Mouse (Mus musculus) gastrocnemius, adult 18-20 months (tissue): ENCODE measurements at regions not wholly inside any gene's neighbourhood (a gene's known extent, or its start where the extent isn't known, plus 50 kb on each side); places are given as distances from the start of the nearest gene placed in this dataset.

Source experiments
- DNase-seq: peaks from one replicate; pipeline ENCODE4 v3.0.0; 2021; ENCODE audit warnings: low spot score

DNA sequence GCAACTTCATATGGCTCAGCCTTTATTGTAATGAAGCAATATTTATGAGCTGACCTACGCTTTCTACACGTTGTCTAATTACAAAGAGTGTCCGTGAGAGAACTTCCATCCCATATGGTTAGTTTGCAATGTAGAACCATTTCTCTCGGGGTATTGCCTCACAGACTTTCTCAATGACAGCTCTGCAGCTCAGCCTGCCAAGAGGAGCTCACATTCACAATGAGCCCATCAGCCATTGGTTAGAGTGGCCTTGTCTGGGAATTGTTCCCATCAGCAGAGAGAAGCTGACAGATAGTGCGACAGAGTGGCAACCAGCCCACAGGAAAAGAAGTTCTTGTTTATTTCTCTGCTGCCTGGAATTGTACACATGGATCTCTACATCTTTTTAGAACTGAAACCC is 409.7 kb downstream of the Zfp704 start:
- no peak for DNase-seq

DNA sequence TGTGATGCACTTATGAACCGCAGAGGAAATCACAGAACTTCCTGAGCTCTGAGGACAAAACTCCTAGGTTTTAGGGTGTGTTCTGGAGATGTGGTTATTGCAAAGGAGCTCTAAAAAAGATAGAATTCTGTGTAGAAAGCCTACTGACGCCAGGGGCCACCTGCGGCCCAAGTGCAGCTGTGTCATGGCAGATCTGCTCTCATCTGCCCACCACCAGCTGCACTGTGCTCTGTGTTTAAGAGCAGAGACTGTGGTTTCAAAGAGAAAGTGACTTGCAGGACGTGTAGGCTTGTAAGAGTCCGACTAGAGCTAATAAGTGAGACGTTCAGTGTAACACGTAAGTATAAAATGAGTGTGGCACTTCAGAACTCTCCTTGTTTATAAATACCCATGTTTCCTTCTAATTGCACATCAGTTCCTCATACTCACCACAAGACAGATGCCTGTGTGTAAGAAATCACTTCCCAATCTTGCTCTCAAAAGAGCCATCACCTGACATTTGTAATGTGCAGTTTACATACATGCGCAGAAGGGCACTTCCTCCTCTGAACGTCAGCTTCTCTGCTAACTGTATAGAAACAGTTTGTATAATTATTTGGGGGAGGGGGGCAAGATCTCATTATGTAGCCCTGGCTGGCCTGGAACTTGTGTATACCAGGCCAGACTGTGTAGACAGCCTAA is 411.1 kb downstream of the Zfp704 start:
- no peak for DNase-seq

DNA sequence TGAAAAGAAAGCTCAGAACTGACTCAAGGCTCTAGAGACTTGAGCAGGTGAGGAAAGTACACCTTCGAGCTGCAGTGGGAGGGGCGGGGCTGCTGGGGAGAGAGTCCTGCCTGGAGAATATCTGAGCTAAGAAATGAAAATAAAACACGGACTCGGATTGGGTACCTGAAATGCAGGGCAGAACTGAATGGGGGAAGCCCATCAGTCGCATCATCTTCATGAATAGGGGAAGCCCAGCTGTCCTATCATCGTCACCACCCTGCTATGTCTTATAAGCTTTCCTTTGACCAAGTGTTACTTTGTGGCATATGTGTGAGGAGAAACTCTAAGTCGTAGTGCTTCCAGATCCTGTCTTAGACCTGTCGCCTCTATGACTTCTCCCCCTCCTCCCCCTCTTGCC is 414.1 kb downstream of the Zfp704 start:
- DNase-seq = no peak

DNA sequence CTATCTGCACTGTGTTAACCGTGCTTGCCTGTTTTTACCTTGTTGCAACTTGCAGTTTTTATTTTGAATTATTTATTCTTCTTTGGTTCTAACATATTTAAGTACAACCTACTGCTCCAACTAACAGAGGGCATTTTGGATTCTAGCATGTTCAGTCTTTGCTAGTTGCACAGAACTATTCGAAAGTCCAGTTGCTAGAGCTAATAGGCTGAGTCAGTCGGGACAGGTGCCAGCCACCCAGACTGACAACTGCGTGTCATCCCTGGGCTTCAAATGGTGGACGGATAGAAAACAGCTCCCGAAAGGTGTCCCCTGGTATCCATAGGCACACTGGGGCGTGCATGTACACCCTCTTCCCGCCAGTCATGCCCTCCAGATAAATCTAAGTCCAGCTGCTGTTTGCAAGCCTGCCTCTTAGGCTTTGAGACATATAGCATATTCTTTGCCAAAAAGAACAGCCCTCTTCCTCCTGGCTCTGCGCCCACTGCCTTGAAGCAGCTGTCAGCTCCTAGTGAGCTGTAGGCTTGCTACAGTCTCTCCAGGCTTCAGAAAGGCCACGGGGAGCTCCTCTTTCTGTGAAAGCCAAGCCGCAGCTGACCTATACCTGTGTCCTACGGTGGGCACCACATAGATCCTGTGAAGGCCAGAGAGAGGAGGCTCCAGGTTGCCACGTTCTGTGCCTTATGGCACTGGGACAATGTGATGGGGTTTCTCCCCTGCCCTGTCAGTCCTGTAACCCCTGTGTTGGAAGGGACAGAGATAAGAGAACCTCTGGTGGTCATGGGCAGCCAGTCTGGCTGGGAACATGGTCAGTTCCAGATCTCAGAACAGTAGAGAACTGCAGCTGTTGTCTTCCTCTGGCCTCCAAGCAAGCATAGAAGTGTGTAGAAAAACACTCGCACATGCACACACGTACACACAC is 420.3 kb downstream of the Zfp704 start:
- DNase-seq = no peak

DNA sequence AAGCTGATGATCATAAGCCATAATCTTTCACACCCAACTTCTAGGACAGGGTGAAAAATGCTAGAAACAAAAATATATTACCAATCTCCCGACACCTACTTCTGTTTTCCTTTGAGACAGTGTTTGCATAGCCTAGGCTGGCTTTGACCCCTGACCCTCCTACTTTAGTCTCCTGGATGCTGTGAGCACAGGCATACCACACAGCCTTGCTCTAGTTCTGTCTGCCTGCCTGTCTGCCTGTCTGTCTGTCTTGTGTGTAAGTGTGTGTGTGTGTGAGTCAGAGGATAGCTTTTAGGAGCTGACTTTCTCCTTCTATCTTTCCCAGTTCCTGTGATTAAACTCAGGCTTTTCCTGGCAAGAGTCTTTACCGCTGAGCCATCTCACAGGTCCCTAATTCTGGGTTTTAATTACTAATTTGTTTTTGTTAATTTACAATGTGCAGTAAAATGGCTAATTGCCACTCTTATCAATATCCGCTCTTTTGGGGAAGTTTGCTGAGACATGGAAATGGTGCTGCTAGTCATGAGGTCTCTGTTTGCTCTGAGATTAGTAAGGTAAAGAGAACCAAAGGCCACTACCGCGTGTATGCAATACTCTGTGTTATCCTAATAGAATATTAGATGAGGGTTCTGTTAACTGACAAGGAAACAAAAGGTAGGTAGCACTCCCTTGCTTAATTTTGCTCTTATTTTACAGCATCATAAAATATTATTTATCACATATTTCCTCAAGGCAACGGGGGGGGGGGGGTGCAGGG is 423.3 kb downstream of the Zfp704 start:
- no peak for DNase-seq

DNA sequence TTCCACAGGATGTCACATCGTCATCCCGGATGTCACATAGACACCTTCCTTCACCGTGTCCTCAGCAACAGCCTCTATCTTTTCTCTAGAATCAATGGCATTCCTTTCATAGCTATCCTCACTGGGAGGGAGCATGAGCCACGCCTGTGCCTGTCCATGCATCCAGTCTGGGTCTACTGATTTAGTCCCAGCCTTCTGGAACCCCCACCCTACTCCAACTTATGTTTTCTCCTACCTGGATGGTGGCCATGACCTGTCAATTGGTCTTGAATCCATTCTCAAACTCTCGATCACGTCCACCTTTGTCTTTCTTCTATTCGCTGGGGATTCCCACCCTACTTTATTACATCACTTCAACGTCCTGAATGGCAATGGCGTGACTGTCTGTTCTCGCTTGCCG is 428.3 kb downstream of the Zfp704 start:
- DNase-seq = no peak

DNA sequence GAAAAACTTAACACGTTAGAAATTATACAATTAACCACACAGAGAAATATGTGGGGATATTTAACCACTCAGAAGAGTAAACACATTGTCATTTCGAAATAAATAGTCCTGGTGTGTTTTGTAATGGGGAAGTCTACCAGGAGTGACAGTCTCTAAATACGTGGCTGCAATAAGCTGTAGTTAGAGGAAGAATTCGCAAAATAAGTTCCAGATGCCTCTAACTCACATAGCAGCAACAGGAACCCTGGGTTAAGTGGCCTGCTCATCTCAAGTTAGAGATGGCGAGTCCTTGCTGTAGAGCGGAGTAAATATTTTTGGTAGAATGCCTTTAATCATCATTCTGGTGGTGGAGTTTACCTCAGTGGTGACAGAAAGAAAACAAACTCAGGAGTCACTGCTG is 430.2 kb downstream of the Zfp704 start:
- no peak for DNase-seq

DNA sequence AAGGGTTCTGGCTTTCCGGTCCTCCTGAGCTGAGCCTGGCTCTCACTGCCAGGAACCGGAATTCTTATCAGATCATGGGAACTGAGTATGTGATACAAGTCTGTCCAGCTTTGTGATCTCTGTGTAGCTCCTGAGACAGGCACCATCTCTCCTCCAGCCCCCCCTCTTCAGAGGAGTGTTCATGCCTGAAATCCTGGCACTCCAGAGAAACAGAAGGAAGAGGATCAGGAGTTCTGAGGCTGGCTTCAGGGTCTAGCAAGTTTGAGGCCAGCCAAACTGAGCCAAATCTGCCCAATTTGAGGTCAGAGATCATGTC is 435.4 kb downstream of the Zfp704 start:
- no peak for DNase-seq

DNA sequence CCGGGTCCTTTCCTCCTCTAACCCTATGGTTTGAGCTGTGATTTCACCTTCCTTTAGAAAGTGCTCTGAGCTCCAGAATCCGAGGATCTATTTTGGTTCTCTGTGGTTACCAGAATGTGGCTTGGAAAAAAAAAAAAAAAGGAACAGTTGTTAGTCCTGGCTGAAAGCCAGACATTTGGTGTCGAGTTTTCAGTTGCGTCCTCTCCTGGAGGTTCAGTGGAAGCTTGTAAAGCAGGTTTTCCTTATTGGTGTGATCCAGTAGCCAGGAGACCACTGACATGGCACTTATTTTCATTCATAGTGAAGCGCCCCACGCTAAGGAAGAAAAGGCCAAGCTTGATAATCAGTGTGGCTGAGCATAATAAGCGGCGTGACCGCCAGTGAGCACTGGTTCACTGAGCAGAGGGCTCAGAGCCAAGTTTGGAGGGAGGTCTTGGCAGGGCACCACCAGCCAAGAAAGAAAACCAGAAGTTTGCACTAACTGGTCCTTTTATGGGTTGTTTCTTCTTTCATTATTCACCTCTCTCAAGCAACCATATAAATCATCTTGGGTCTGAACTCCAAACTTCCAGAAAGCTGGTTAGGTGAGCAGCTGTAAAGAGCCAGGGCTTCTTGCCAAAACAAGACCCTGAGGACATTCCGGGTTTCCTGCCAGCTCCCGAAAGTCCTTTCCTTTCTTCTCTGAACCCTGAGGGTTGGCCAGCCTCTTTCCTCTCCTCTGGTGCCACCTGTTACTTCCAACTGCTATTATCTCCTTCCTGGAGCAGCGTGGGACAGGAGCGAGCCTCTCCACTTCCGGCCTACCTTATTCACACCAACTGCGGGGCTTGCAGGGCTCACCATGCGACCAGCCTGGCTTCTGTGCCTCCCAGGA is 436.0 kb downstream of the Zfp704 start:
- DNase-seq = peak; percentile 24

DNA sequence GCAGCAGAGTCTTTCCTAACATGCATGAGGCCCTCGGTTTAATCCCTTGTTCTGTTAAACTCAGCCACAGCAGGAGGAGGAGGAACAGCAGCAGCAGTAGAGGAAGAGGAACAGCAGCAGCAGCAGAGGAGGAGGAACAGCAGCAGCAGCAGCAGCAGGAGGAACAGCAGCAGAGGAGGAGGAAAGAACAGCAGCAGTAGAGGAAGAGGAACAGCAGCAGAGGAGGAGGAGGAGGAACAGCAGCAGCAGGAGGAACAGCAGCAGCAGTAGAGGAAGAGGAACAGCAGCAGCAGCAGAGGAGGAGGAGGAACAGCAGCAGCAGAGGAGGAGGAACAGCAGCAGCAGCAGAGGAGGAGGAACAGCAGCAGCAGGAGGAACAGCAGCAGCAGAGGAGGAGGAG is 437.9 kb downstream of the Zfp704 start:
- no peak for DNase-seq

DNA sequence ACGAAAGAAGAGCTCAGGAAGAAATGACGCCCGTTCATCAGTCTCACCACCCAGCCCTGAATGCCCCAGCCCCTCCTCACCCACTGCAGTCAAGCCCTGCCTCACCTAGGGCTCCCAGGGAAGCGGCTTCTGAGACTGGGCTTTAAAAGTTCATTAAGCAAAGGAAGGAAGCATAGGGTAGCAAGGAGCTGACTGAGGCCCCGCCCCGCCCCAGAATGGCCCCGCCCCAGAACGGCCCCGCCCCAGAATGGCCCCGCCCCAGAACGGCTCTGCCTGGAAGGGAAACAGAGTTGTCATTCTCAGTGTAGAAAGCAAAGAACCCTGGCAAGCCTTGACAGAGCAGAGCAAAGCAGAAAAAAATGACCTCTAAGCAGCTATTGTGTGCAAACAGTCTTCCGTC is 440.9 kb downstream of the Zfp704 start:
- DNase-seq = no peak

DNA sequence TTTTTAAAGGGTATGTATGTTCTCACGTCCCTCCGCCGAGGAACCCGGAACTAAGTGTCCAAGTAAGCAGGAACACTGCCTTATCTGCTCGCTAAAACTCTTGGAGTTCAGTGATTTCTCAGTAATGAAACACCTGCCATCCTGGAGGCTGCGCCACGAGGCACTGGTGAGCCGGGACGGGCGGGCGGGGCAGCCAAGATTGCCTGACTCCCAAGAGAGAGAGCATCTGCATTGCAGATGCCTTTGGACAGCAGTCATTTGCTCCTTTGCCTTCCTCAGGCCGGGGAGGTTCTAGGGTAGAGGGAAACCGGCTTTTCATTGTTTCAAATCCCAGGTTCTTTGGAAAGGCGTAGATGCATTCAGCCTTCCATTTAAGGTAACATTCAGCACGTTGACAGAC is 450.8 kb downstream of the Zfp704 start:
- no peak for DNase-seq

DNA sequence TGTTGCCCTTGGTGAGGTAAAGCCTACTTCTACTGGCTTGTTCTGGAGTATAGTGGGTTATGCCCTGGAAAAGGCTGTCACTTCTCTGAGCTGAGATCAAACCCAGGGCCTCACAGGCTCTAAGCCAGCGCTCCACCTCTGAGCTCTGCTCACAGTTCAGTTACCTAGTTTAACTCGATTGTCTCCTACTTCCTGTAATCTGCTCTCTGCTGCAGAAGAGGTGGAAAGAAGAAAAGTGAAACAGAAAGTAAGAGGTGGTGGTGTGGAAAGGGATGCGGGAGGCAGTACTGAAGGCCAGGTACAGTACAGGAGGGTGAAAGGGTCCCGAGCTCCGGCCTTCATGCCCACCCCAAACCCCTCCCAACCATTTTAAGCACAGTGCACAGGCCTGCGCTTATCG is 455.7 kb downstream of the Zfp704 start:
- no peak for DNase-seq

DNA sequence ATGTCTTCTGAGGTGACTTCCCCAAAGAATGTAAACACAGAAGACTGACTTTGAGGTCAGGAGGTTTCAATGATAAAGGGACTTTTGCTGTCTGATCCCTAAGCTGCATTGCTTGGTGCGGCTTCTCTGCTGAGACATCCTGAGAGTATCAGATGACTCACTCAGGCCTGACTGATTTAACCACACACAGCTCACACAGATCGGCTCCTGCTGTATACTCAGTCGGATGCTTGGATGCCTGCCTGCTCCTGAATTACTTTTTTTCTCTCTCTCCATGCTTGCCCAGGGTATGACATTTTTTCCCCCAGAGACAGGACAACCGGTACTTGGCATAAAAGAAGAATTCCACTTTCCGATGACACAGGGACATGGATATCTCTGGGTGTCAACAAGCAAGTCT is 456.2 kb downstream of the Zfp704 start:
- no peak for DNase-seq

DNA sequence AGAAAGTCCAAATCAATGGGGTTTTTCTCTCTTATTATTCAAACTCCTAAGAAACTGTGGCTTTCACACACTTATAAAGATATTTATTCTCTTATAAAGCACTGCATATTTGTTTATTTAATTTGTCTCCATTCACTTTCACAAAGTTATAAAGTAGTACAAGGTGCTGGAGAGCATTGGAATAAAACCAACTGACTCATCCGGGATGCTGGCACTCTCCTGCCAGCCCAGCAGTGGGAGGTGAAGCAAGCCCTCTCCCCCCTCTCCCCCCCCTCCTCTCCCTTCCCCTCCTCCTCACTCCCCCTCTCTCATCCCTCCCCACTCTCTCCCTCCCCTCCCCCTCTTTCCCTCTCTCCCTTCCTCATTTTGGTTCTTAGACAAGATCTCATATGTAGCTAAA is 457.6 kb downstream of the Zfp704 start:
- DNase-seq = no peak

DNA sequence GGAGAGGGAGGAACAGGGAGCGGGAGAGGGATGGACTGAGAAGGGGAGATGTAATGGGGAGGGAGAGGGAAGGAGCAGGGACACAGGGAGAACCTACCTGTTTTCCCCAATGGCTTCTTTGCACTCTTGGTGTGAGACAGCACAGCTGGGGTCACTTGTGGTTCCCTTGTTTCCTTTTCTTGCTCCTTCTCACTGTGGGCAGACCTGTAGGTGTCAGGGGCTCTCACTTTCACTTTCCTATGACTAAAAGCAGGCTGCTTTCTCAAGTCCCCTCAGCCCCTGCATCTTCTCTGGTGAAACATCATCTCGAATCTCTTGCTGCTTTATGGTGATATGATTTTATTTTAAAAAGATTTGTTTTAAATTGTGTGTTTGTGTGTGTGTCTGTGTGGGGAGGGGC is 458.3 kb downstream of the Zfp704 start:
- no peak for DNase-seq

DNA sequence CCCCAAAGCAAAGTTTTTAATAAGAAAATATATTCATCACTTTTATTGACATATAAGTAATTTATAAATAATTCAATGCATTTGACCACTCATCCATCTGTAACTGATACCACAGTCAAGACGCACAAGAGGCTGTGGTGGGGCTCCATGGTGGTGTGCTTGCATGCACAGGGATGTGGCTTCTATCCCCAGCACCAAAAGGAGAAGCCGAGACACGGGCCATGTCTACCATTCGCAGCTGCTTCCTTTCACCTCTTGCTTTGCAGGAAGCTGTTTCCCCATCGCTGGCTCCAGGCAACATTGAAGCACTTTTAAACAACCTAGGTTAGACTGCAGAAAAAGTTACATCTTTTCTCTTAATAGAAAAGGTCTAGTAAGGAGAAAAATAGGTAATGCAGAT is 461.3 kb downstream of the Zfp704 start:
- no peak for DNase-seq

DNA sequence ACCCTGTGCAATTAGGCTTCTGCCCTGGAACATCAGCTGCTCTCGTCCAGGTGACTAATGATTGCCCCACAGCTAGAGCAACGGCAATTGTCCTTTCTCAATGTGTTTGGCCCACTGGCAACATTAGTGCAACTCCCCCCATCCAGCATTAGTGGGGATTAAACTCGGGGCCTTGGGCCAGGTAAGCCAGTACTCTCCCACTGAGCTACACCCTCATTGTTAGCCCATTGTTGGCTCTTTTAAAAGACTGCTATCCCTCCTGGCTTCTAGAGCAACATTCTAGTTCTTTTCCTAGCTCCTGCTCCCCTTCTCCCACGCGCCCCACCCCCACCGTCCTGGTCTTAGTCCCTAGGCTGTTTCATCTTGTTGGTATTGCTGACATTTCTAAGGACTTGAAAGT is 463.4 kb downstream of the Zfp704 start:
- no peak for DNase-seq

DNA sequence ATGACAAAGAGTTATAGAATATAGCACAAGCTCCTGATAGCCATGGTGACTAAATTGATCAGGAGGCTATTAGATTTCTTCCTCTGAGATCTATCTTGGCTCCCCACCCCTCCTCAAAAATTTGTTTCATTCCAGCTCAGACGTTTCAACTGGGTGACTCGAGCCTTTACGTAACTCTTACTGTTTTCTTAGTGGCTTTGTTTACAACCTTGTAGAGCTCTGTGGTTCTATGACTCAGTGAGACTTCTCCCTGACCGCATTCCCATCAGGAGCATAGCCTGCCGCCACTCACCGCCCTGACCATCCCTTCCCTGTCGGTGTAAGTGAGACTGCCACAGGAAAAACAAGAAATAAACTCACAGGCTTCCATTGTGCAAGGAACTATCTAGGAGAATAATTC is 464.3 kb downstream of the Zfp704 start:
- DNase-seq = no peak

DNA sequence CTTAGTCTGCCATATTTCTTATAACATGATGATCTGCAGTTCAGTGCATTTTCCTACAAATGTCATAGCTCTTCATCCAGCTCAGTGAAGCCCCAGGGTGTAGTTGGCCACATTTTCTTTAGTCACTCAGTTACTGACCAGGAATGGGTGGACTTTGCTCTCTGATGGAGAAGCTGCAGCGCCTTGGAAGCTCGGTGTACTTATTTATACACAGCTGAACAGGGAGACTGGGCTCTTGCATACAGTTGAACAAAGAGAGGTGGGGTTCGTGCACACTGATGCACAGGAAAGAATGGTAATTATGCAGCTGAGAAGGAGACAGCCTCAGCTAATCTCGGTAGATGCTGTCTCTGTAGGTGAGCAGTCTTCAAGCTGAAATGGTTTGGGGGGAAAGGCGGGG is 468.0 kb downstream of the Zfp704 start:
- DNase-seq = no peak

DNA sequence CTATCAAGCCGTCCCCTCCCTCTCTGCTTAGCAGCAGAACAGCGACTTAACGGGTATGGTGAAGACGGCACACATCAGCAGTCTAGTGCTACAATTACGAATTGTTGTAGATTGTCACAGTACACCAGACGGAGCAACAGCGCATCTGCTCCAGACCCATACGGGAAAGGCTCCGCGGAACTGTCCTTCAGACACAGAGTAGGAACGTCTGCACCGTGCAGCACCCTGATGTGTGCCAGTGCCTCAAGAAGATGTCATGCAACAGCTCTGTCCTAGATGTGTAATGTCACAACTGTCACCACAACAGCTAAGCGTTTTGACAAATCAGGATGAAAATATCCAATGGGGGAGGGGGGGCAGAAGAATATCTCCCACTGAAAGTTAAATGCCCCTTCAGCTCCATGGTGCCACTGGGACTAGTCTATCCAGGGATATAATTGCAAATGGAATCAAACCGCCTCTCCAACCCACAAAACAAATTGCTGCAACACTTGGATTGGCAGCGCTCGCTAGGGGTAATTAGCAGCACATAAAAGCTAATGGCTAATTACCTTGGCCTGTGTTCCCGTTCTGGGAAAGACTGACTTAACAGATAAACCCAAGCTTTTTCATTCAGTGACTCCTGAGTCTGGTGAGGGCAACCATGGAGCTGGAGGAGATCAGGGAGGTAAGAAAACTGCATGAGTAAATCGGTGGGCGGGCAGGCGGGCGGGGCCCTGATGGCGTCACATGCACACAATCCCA is 472.6 kb downstream of the Zfp704 start:
- no peak for DNase-seq
